Mouse (Mus musculus) right cerebral cortex, adult 18-20 months (tissue): ENCODE data around the gene Ino80.
A peak's percentile ranks its signal among the peaks of the same experiment; 100 is the strongest.

Experiments used
- DNase-seq: peaks from one replicate; pipeline ENCODE4 v3.0.0; 2022; ENCODE audit warnings: mixed read lengths

Ino80 gene

GRCm38 (mm10) chr2:119436988-119437387, 40.5 kb downstream of the Ino80 start:
- DNase-seq: peak; percentile 28

- no peak for DNase-seq
Measured at GRCm38 (mm10) chr2:119436467-119436866, 41.0 kb downstream of the Ino80 start.

- DNase-seq: peak; percentile 27
Measured at GRCm38 (mm10) chr2:119413819-119414218, 63.7 kb downstream of the Ino80 start.

GRCm38 (mm10) chr2:119411674-119412073, 65.8 kb downstream of the Ino80 start:
- no peak for DNase-seq

- DNase-seq: no peak
Measured at GRCm38 (mm10) chr2:119411016-119411415, 66.5 kb downstream of the Ino80 start.

- DNase-seq: no peak
Measured at GRCm38 (mm10) chr2:119408733-119409132, 68.8 kb downstream of the Ino80 start.

- no peak for DNase-seq
Measured at GRCm38 (mm10) chr2:119408278-119408677, 69.2 kb downstream of the Ino80 start.

- DNase-seq: no peak
Measured at GRCm38 (mm10) chr2:119399313-119399712, 78.2 kb downstream of the Ino80 start.

- DNase-seq: no peak
Measured at GRCm38 (mm10) chr2:119398665-119399064, 78.8 kb downstream of the Ino80 start.

GRCm38 (mm10) chr2:119398252-119398651, 79.2 kb downstream of the Ino80 start:
- no peak for DNase-seq

- DNase-seq: no peak
Measured at GRCm38 (mm10) chr2:119389992-119390391, 87.5 kb downstream of the Ino80 start.

- no peak for DNase-seq
Measured at GRCm38 (mm10) chr2:119388266-119388665, 89.2 kb downstream of the Ino80 start.

GRCm38 (mm10) chr2:119379455-119379854, 98.0 kb downstream of the Ino80 start:
- DNase-seq: no peak

GRCm38 (mm10) chr2:119377826-119378225, 99.7 kb downstream of the Ino80 start:
- DNase-seq: no peak

- DNase-seq: no peak
Measured at GRCm38 (mm10) chr2:119377286-119377685, 100.2 kb downstream of the Ino80 start.

- DNase-seq: no peak
Measured at GRCm38 (mm10) chr2:119370116-119370515, 107.4 kb downstream of the Ino80 start.

GRCm38 (mm10) chr2:119367346-119367745, 110.1 kb downstream of the Ino80 start:
- no peak for DNase-seq

GRCm38 (mm10) chr2:119364969-119365368, 112.5 kb downstream of the Ino80 start:
- no peak for DNase-seq

GRCm38 (mm10) chr2:119359721-119360291, 117.7 kb downstream of the Ino80 start:
- no peak for DNase-seq

GRCm38 (mm10) chr2:119358249-119358648, 119.2 kb downstream of the Ino80 start:
- DNase-seq: no peak

- no peak for DNase-seq
Measured at GRCm38 (mm10) chr2:119356805-119357204, 120.7 kb downstream of the Ino80 start.

GRCm38 (mm10) chr2:119356310-119356709, 121.2 kb downstream of the Ino80 start:
- no peak for DNase-seq

- no peak for DNase-seq
Measured at GRCm38 (mm10) chr2:119355651-119356050, 121.8 kb downstream of the Ino80 start.

GRCm38 (mm10) chr2:119355089-119355488, 122.4 kb downstream of the Ino80 start:
- DNase-seq: no peak

- DNase-seq: no peak
Measured at GRCm38 (mm10) chr2:119353707-119354106, 123.8 kb downstream of the Ino80 start.
